Mouse (Mus musculus) stomach, embryonic 14.5 days (tissue): ENCODE measurements at regions not wholly inside any gene's neighbourhood (a gene's known extent, or its start where the extent isn't known, plus 50 kb on each side); places are given as distances from the start of the nearest gene placed in this dataset.

ENCODE experiments used
- ATAC-seq: fragments of 200-750 bp; cut with Nextera tagmentation; 2 replicates; pipeline ENCODE4 v1.8.0; 2017; ENCODE audit warnings: low read depth, moderate TSS enrichment; ENCODE audit not compliant: insufficient number of reproducible peaks, insufficient read depth, low FRiP score
- H3K27ac ChIP-seq: fragments of 300-500 bp; sonication (generic); 2 replicates; pipeline ENCODE4 v1.5.1; 2014; ENCODE audit warnings: mild to moderate bottlenecking, low read length, moderate library complexity, mixed read lengths
- H3K27me3 ChIP-seq: fragments of 300-500 bp; sonication (generic); 2 replicates; pipeline ENCODE4 v1.6.1; 2014; ENCODE audit warnings: low read length, control low read depth, mixed read lengths; ENCODE audit not compliant: control insufficient read depth, insufficient read depth
- H3K36me3 ChIP-seq: fragments of 300-500 bp; sonication (generic); 2 replicates; pipeline ENCODE4 v1.6.1; 2014; ENCODE audit warnings: mild to moderate bottlenecking, control low read depth, low read length, moderate library complexity, mixed read lengths; ENCODE audit not compliant: control insufficient read depth, insufficient read depth
- H3K4me1 ChIP-seq: fragments of 300-500 bp; sonication (generic); 2 replicates; pipeline ENCODE4 v1.6.1; 2014; ENCODE audit warnings: low read length, control low read depth, mixed read lengths; ENCODE audit not compliant: control insufficient read depth, insufficient read depth
- H3K4me2 ChIP-seq: fragments of 300-500 bp; sonication (generic); replicated peaks from 2 replicates; pipeline ENCODE4 v1.6.1; 2014; ENCODE audit warnings: low read depth, low read length, control low read depth
- H3K4me3 ChIP-seq: fragments of 300-500 bp; sonication (generic); 2 replicates; pipeline ENCODE4 v1.5.1; 2014; ENCODE audit warnings: low read depth, low read length, control low read depth
- H3K9ac ChIP-seq: fragments of 300-500 bp; sonication (generic); replicated peaks from 2 replicates; pipeline ENCODE4 v1.6.1; 2014; ENCODE audit warnings: low read depth, mild to moderate bottlenecking, control low read depth, low read length, moderate library complexity, mixed read lengths
- H3K9me3 ChIP-seq: fragments of 300-500 bp; sonication (generic); 2 replicates; pipeline ENCODE4 v1.6.1; 2016; ENCODE audit warnings: low read depth, low read length, control low read depth; ENCODE audit not compliant: control insufficient read depth
- WGBS: fragments of 180-500 bp; shearing (Covaris S2); extraction: QIAGEN DNeasy Blood & Tissue Kit; methylation state at CpG from one replicate; pipeline ENCODE4 v1.1.7; 2014; 5-methylcytosine and 5-hydroxymethylcytosine counted together

DNA sequence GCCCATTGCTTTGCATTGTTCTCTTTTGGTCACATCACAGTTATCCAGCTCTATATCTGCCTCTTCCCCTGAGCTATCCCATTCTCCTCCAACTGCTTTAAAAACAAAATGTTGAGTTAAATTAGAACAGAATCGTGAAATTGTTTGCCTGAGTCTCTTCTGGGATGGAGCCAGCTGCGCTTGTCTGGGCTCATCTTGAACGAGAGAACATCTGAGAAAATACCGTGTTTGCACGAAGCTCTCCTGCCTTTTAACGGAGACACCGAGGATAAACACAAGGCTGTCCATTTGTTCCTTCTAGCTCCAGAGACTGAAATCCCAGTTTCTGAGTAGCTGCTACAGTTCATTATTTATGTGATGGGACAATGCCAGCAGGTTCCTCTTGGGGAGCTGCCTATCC, 186.6 kb downstream of the Ackr3 start:
- Histone ChIP-seq H3K4me1 (0 out of 2 replicates have a peak, but pooled peaks cover 4% of the 10 kb centered on the region), H3K27me3 (no peaks in the 10 kb centered on the region), H3K36me3 (no peaks in the 10 kb centered on the region), H3K4me2 (no peak overlapping the region), H3K27ac (no peak overlapping the region), H3K9ac (no peak overlapping the region), H3K4me3 (no peak overlapping the region), H3K9me3 (no peaks in the 10 kb centered on the region)
- 54% methylated on average over 7 of the region's 7 CpGs for WGBS
- no peak for ATAC-seq

DNA sequence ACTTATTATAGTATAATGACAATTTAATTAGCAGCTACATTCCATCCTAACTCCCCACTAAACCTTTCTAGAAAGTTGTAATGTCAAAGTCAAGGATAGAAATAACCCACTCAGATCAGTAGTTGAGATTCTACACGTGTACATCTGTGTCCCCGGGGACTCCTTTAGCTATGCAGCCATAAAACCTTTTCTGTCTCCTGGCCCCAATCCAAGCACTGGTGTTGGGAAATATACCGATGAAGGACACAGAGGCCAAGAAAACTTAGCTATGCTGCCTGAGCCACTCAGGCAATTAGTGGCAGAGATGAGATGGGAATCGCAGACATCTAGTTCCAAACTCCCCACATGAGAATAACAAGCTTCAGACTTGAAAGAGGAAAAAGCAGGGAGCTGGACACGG, 190.1 kb downstream of the Ackr3 start:
- ATAC-seq, result no peak
- Histone ChIP-seq H3K27me3 (no peaks in the 10 kb centered on the region), H3K4me2 (no peak overlapping the region), H3K9ac (no peak overlapping the region), H3K36me3 (no peaks in the 10 kb centered on the region), H3K4me3 (no peak overlapping the region), H3K4me1 (0 out of 2 replicates have a peak, but pooled peaks cover 4% of the 10 kb centered on the region), H3K9me3 (no peaks in the 10 kb centered on the region), H3K27ac (no peak overlapping the region)
- WGBS, result 63% methylated on average over 5 of the region's 5 CpGs

GRCm38 (mm10) chr1:90395331-90396016, 191.7 kb downstream of the Ackr3 start:
- no peaks in the 10 kb centered on the region for H3K27me3 ChIP-seq
- no peaks in the 10 kb centered on the region for H3K36me3 ChIP-seq
- H3K9me3 ChIP-seq, result no peaks in the 10 kb centered on the region
- ATAC-seq, result no peak
- H3K9ac ChIP-seq, result no peak overlapping the region
- 75% methylated on average over 5 of the region's 5 CpGs for WGBS
- no peak overlapping the region for H3K4me2 ChIP-seq
- H3K4me1 ChIP-seq, result 0 out of 2 replicates have a peak, but pooled peaks cover 4% of the 10 kb centered on the region
- no peak overlapping the region for H3K4me3 ChIP-seq
- no peak overlapping the region for H3K27ac ChIP-seq

- H3K9ac ChIP-seq, result no peak overlapping the region
- no peak overlapping the region for H3K27ac ChIP-seq
- no peak overlapping the region for H3K4me3 ChIP-seq
- ATAC-seq, result no peak
- no peaks in the 10 kb centered on the region for H3K36me3 ChIP-seq
- 67% methylated on average over 1 of the region's 1 CpGs for WGBS
- H3K4me1 ChIP-seq, result no peaks in the 10 kb centered on the region
- H3K9me3 ChIP-seq, result no peaks in the 10 kb centered on the region
- H3K27me3 ChIP-seq, result no peaks in the 10 kb centered on the region
- no peak overlapping the region for H3K4me2 ChIP-seq
Measured at GRCm38 (mm10) chr1:90396660-90397059, 192.9 kb downstream of the Ackr3 start.

- H3K9me3 ChIP-seq, result no peaks in the 10 kb centered on the region
- H3K4me2 ChIP-seq, result no peak overlapping the region
- no peak overlapping the region for H3K9ac ChIP-seq
- WGBS, result 53% methylated on average over 5 of the region's 5 CpGs
- H3K4me3 ChIP-seq, result no peak overlapping the region
- no peak overlapping the region for H3K27ac ChIP-seq
- no peaks in the 10 kb centered on the region for H3K4me1 ChIP-seq
- H3K27me3 ChIP-seq, result no peaks in the 10 kb centered on the region
- H3K36me3 ChIP-seq, result no peaks in the 10 kb centered on the region
- no peak for ATAC-seq
Measured at GRCm38 (mm10) chr1:90397355-90397754, 193.6 kb downstream of the Ackr3 start.

DNA sequence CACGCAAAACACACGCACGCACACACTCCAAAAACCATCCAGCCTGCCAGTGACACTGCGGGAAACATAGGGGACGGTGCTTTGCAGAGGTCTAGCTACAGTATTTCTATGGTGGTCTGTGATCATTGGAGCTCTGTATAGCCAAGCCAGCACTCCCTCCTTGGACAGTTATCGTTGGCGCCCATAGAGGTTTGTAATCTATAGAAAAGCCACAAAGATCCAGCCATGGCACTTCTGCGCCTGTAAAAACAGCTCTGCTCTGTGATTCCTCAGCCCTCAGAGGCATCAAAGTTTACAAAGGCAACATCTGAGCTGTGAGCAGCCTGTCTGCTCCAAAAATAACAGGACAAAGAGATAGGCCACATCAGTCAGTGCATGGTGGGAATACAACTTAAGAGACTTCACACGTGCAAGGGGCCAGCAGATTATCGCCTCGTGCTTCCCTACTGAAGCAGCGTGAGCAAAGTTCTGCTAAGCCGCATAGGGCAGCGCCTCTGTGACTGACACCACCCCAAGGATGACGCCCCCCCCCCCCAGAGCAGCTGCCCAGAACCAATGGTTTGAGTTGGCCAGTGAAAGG, 194.7 kb downstream of the Ackr3 start:
- no peak overlapping the region for H3K9ac ChIP-seq
- H3K27me3 ChIP-seq, result no peaks in the 10 kb centered on the region
- no peak overlapping the region for H3K4me3 ChIP-seq
- H3K9me3 ChIP-seq, result no peaks in the 10 kb centered on the region
- 83% methylated on average over 15 of the region's 15 CpGs for WGBS
- ATAC-seq, result no peak
- H3K27ac ChIP-seq, result no peak overlapping the region
- no peaks in the 10 kb centered on the region for H3K4me1 ChIP-seq
- H3K36me3 ChIP-seq, result no peaks in the 10 kb centered on the region
- H3K4me2 ChIP-seq, result no peak overlapping the region

- H3K27me3 ChIP-seq, result no peaks in the 10 kb centered on the region
- H3K9ac ChIP-seq, result no peak overlapping the region
- H3K4me2 ChIP-seq, result no peak overlapping the region
- peaks cover 9% of the 10 kb centered on the region; the same call in 1 of the 2 replicates for H3K4me1 ChIP-seq
- H3K27ac ChIP-seq, result no peak overlapping the region
- 82% methylated on average over 6 of the region's 6 CpGs for WGBS
- no peak for ATAC-seq
- H3K4me3 ChIP-seq, result no peak overlapping the region
- H3K36me3 ChIP-seq, result no peaks in the 10 kb centered on the region
- H3K9me3 ChIP-seq, result no peaks in the 10 kb centered on the region
Measured at GRCm38 (mm10) chr1:90403057-90403456, 199.3 kb downstream of the Ackr3 start.

DNA sequence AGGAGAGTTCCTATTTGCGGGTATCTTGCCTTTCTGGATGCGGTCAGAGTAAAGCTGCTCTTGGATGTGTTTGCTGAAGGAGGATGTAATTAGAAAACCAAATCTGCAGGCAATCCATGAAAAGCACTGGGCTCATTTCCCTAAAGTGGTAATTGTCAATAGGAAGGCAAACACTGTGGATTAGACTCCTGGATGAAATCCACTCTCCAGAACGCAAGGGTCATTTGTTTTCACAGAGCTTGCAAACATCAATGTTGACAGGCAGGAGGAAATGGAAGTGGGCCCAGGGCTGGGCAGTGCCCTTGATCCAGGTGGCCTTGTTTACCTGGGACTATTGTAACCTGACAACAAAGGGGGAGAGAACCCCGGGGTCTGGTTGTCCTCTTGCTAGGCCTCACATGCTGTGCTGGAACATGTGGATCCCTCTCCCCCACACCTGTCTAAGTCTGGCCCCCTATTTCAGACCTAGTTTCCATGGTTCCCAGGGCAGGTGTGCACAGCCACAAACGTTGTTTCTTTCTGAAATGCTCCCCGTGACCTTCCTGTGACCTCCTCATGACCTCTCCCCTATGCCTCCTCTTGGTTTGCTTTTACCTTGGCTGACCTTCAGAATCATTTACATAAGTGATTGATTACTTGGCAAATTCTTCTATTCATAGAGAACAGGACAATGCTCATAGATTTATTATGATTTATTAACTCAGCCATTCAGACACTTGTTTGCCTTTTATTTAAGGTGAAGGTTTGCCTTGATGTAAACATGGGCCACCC, 197.9 kb upstream of the Cops8 start:
- Histone ChIP-seq H3K4me3 (no peak overlapping the region), H3K27ac (no peak overlapping the region), H3K4me1 (peaks cover 9% of the 10 kb centered on the region; the same call in 1 of the 2 replicates), H3K9me3 (no peaks in the 10 kb centered on the region), H3K36me3 (no peaks in the 10 kb centered on the region), H3K27me3 (no peaks in the 10 kb centered on the region), H3K4me2 (no peak overlapping the region), H3K9ac (no peak overlapping the region)
- WGBS, result 32% methylated on average over 6 of the region's 6 CpGs
- ATAC-seq, result 0 out of 2 replicates have a peak, but pooled peaks have one; percentile 51
